Mouse (Mus musculus) kidney, adult 2 months (tissue): ENCODE results near the gene Disp1.

Experiments used
- CTCF ChIP-seq: fragments of 200-500 bp; conservative IDR thresholded peaks from 2 replicates; pipeline ENCODE4 v1.5.1; 2011; ENCODE audit warnings: low read depth, mild to moderate bottlenecking, control low read depth, low read length, moderate library complexity, mixed read lengths; ENCODE audit not compliant: insufficient read depth, insufficient read length
- POLR2A ChIP-seq: fragments of 200-500 bp; IDR thresholded peaks from one replicate; pipeline ENCODE4 v1.6.1; 2011; ENCODE audit warnings: low read depth, low read length, control low read depth

DNA sequence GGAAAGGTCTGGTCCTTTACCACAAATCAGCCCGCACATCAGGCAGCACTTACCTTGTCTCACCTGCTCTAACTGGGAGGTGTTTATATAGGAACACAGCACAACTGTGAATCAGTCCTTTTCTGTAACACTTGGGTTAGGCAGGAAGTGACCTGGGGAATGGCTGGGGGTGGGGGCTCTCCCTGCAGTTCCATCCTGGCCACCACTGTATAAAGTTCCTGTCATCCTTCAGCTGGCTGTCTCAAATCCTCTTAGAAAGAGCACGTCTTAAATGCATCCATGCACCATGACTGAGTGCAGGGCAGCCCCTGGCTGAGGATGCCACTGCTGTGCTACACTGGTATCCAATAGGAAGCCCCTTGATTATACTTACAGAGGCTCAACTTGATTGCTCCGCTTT, 118.5 kb downstream of the Disp1 start:
- TF ChIP-seq CTCF (no peak), POLR2A (no peak)
